Mouse (Mus musculus) cerebellum, postnatal 25 days (tissue): ENCODE data around the gene Rin1.

ENCODE experiments used
- DNase-seq, 2 experiments: peaks; one replicate each; pipeline ENCODE4 v3.0.0; 2021; ENCODE audit warnings: mixed read lengths in 2 of 2

Gene Rin1

DNA sequence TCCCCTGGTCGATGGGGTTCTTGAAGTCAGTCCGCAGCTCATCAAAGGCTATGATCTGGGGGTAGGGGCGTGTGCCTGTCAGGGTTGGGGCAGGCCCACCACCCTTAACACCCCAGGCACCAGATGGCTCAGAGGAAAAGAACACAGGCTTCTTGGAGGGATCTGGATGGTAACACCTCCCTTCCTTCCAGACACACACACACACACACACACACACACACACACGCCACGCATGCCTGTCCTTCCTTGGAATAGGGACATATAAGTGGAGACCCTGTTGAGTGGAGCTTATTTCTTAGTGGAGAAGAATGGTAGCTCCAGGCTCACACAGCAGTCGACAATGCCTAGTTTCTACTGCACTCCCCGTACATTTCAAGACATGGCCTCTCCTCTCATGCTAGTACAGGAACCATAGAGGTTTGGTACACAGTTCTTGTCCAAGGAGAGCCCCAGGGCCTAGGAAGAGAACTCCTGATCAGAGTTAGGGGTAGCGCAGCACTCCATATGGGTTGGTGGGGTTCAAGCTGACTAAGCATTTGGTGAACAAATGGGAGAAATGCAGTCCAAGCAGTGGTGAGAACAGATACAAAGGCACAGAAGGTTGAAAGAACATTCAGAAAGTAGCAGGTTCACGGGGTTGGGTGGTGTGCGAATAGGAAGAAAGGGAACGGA is 44.6 kb downstream of the Rin1 start:
- peak in 1 of 2 experiments; percentile 13 for DNase-seq

DNA sequence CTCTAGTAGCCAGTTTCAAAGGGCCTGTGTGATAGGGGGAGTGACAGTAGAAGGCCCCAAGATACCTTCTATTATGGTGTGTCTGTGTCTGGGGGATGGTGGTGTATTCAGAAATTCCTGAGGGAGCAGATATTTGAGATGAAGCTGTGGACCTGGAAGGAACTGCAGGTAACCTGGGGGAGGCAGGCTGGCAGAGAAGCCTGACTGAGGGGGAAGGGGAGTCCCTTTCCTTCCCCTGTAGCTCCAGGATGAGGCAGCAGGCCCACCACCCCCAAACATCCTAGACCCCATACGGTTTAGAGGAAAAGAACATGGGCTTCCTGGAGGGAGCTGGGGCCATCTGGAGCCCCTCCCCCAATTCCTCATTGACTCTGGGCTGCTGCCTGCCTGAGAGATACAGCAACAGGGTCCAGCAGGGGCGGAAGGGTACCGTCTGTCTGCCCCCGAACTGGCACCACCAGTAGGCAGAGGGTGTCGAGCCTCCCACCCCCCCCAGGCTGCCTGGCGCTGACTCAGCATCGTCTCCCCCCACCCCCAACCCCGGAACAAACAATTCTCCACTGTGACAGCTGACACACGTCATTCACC is 45.7 kb downstream of the Rin1 start:
- DNase-seq = peak in 1 of 2 experiments; percentile 47

DNA sequence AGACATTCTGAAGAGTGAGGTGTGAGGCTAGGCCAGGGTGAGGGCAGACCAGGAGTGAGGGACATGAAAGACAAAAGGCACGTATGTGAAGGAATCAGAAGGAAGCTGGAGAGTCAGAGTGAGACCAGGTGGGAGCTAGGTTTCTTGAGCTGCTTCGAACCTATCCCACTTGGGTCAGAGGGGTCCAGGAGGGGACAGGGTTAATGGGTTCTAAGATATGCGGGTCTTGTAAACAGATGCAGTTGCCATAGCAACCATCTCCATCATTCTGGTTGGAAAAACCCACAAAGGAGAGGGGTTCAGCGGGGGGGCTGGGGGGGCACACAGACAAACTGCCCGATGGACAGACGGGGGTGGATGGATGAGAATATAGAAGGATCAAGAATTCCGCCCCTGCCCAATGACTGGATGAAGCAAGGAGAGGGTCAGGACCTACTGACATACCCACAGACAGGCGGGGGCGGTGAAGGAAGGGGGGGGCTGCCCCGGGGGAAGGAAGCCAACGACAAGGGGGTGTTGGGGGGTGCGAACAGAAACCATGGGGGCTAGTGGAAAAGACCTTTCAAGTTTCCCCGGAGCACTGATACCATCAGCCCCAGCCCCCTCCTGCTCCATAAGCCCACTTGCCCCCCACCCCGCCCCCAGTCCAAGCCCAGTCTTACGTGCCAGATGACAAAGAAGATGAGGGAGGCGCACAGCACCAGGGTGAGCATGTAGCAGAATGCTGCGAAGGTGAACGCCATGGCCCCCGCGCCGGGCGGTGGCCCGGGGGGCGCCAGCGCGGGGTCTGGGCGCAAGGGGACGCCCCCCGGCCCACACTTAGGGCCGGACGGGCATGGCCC is 47.5 kb downstream of the Rin1 start:
- peak in 1 of 2 experiments; percentile 50 for DNase-seq

DNA sequence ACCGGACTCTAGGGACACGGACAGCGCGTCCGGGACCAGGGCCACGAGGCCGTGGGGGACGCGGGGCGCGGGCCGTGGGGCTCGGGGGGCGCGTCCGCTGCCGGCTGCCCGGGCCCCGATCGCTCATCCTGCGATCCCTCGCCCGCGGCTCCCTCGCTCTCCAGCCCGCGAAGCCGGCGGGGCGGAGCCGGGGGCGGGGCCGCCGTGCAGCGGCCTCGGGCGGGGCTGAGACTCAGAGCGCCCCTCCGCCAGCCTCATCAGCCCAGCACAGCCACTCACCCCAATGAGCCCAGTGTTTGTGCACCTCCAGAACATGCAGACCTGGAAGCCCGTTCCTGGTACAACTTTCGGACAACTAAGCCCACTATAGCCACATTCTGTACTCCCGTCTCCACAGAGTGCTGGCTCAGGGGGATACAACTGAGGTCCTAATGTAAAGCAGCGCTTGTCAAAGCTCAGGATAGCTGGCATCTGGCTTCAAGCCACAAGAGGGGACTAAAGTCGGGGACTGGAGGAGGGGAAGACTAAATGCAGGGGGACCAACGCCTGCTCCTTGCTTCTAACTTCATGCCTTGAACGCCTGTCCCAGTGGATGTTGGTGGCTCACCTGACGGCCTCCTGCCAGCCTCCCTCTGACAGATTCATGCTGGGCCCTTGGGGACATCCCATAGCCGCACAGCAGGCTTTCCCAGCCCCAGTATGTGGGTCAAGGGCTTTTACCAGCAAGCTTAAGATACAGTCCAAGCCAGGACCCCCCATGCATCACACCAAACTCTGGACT is 48.3 kb downstream of the Rin1 start, which contains the start of gene Cnih2:
TSS of gene Cnih2 (minus strand) at position 159 of the 781 bp plus-strand sequence.
- DNase-seq = peak; percentile 81 to 89

DNA sequence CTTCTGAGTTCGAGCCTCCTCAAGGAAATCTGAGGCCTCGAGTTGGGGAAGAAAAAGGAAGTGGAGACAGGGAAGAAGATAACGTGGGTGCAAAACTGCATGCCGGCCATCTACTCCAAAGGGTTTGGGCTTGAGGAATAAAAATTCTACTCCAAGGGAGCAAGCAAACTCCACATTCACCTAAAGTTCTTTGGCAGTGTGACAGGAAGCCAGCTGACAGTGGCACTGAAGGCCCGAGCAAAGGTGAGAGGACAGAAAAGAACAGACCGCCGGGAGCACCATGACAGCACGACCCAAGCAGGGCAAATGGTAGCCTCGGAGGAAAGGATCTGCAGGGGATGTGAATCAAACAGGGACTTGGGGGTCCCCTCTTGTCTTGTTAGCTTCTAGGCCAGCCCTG is 55.8 kb downstream of the Rin1 start:
- peak in 1 of 2 experiments; percentile 55 for DNase-seq
